Mouse (Mus musculus) 3T3-L1 (cell line): ENCODE measurements around the gene Stk40.

ENCODE experiments used
- DNase-seq: peaks from one replicate; pipeline ENCODE4 v3.0.0-alpha.2; 2015; ENCODE audit warnings: low read depth, low spot score

The Stk40 gene

DNA sequence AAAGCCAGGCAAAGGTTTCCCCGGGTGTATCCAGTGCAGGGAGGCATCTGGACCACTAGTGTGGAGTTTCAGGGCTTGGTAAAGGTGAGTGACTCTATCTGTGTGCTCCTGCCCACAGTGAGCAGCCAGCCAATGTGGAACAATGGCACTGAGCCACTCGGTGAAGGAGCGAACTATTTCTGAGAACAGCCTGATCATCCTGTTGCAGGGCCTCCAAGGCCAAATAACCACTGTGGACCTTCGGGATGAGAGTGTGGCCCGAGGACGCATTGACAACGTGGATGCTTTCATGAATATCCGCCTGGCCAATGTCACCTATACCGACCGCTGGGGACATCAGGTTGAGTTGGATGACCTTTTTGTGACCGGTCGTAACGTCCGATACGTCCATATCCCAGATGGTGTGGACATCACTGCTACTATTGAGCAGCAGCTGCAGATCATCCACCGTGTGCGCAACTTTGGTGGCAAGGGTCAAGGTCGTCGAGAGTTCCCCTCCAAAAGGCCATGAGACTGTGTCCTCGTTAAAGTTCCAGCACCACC, 6.0 kb upstream of the Stk40 start:
- no peak for DNase-seq

DNA sequence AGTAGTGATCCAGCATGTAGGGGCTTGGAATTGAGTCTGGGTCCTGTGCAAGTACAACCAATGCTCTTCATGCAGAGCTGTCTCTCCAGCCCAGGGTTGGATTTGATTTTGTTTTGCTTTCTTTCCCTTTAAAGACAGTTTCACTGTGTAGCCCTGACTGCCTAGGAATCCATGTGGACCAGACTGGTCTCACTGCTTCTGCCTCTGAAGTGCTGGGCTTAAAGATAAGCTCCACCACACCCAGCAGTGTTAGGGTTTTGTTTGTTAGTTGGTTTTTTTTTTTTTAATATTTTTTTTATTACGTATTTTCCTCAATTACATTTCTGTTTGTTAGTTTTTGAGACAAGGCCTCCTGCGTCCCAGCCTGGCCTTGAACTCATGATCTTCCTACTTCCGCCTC, 4.4 kb upstream of the Stk40 start:
- DNase-seq = no peak

DNA sequence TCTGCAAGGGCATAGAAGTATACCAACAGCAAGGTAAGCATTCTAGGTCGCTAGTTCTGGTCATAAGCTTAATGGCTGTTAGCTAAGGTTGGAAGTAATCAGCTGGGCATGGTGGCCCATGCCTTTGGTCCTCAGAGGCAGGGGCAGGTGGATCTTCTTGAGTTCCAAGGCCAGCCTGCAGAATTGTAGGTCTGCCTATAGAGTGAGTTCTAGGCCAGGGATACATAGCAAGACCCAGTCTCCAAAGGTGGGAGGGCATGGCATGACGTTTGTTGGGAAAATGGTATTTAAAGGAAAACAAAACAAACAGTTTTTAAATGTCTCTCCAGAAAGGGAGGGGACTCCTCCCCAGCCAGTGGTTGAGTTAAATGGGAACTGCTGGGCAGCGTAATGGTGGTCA, 3.0 kb upstream of the Stk40 start:
- no peak for DNase-seq

DNA sequence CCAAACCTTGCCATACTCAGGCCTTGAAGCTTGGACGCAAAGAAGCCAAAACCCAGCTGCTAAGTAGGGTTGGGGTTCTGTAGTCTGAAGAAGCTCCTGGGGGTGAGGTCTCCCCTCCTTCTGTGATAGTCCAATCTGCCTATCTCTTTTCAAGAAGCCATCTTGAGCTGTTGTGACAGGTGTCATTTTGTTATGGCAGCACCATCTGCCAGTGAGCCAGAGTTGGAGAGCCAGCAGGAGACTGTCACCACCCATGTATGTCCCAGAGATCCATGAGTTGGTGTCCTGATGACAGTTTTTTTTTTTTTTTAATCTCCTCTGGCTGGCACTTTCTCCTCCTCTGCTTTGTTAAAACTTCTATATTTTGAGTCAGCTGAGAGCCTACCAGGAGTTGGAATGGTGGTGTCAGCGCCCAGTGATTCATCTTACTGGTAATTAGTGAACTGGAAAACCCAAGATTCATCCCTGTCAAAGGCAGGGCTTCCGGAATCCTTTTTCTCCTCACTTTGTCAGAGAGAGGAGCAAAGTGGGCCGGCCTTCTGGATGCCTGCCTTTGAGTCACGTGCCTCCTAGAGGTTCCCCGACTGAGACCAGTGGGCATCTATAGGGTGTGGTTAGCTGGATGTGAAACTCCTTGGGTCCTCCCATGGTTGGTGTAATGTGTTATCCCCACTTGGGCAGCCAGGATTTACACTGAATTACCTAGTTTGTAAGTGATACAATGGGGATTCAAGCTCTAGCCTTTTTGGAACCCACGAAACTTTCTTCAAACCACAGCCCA, 1.5 kb upstream of the Stk40 start:
- peak; percentile 97 for DNase-seq

- peak; percentile 99 for DNase-seq
Observed at GRCm38 (mm10) chr4:126103057-126103581, 638 bp upstream of the Stk40 start.

DNA sequence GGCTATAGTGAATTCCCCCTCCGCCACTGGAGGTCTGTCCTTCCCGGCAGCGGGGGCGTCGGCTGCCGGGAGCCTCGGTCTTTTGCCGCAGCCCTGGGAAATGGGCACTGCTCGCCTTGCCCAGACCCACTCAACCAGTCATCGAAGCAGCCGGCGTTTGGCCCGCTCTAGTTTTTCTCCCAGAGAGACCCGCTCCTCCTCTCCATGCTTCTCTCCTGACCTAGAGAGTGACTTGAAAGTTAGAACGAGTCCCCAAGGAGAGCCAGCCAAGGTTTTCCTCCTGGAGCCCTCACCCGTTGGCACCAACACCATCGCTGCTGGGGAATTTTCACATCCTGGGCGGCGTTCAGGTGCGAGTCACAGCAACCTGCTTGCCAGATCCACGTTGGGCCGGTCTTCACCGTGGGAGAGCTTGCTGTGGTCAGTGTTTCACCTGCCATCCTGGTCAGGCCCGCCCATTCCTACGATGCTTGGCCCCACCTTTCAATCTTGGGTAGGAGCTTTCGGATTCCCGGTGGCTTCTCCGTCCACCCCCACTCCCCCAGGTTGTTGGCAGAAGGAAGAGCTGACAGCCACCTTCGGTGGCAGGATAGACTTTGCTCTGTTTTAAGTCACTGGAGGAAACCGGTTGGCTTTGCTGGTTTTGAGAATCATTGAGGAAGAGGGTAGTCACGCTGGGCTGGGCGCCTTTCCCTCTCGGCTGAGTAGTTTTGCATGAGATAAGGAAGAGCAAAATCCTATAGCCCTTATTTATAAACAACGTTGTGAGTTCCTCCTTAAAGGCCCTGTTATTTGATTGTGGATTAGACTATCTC, 711 bp downstream of the Stk40 start:
- DNase-seq = peak; percentile 44

- peak; percentile 23 for DNase-seq
Observed at GRCm38 (mm10) chr4:126105131-126105783, 1.5 kb downstream of the Stk40 start.

- no peak for DNase-seq
Observed at GRCm38 (mm10) chr4:126108061-126108740, 4.4 kb downstream of the Stk40 start.

DNA sequence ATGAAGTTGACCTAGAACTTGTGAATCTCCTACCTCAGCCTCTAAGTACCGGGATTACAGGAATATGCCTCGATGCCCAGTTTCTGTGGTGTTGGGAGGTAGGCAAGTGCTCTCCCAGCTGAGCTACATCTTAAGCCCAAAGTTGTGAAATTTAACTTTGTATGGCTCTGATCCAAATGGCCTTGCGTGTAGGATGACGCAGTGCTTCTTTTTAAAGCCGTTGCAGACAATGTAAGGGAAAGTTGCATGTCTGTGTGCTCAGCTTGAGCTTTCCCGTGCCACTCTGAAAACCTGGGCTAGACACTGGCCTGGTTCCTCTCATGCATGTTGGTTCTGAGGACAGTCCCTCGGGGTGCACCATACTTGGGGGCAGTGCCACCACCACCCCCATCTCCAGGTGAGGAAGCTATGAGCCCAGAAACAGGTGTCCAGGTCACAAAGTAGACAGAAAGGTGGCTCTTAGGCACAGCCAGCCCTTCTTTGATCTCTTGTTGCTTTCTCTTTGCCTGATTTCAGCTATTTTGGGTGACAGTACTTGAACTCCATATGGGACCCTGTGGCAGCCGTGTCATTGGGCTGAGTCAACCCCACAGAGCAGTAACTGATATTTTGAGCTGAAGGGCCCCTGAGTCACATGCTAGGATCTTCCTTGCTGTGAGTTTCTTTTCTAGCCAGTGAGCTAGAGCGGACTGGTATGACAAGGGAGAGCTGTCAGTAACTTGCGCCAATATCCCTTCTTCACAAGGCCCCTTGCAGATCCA, 6.0 kb downstream of the Stk40 start:
- DNase-seq = peak; percentile 66

DNA sequence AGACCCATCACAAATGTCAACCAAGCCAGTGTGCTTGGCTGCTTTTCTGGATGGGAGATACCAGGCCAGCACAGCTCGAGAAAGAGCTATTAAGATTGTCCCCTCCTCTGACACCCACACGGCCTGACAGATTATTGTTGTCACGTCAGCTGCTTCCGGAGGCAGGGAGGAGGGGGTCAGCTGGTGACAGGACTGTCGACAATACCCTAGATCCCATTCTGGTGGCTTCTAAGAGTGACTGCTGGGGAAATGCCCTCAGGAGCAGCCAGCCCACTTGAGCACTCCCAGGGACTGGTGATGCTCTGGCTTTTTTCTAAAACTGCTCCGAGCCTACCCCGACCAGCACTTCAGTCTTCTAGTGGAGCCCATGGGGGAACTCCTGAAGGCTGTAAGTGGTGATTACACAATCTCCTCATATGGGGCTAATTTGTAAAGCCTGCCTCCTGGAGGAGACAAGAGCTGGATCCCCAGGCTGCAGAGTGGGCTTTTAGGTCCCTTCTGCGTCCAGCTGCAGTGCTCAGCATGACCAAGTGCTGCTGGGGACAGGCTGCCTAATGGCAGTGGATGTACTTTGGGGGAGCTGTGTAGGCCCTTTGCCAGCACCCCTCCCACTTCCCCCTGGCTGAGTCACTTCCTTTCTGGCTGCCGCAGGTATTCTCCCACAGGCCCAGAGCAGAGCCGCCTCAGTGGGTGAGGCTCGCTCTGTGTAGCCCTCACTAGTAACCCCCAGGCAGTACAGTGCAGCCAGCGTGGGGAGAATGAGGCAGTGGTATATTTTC, 6.8 kb downstream of the Stk40 start:
- DNase-seq = peak; percentile 89

GRCm38 (mm10) chr4:126111153-126111549, 7.4 kb downstream of the Stk40 start:
- peak; percentile 78 for DNase-seq

DNA sequence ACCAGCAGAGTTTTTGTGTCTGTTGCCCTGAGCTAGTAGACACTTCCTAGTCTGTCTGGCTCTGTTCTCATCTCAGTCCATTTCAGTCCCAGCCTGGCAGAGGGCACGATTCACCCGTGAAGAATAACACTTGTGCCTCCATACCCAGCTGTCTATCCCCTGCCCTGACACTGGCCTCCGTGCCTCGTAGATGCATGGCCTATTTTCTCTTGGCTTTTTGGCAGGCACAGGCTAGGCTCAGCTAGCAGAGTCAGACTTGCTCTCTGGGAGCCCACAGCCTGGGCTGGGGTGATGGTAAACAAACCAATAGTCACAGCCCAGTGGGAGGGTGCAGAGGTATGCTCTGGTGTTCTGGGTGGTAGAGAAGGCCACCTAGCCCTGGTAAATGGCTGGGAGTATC, 9.5 kb downstream of the Stk40 start:
- DNase-seq = no peak

- peak; percentile 60 for DNase-seq
Observed at GRCm38 (mm10) chr4:126113943-126114342, 10.2 kb downstream of the Stk40 start.

DNA sequence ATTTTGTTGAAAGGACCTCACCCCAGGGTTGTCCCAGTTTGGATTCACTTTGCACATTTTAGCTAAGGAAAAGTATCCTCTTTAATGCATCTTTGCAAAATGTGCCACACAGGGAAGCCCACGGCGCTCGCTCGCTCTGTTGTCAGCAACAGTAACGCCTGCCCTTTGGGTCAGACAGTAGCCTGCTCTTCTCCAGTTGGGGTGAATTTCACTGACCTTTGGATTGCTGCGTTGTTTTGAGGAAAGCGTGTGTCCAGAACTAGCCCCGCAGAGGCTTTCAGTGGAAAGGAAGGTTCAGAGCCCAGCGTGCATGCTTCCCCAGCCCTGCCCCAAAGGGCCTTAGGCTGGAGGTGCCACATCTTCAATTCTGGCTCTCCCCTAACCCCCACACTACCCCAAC, 11.7 kb downstream of the Stk40 start:
- no peak for DNase-seq

- DNase-seq = no peak
Observed at GRCm38 (mm10) chr4:126115871-126116521, 12.2 kb downstream of the Stk40 start.

DNA sequence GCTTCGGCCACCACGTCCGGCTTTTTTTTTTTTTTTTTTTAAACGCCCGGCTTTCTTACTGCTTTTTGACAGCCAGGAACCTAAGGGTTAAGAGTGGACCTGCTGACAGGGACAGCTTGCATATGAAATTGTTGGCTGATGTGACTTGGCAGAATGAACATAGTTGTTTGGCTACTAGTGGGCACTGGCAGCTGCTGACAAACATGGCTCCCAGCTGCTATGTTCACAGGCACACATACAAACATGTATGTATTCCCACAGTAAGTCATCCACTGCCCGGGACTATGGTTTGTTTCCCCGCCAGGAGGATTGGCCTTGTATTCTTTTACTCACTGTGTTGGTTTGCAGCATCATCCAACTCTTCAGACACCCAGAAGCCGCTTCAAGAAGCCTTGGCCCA, 13.4 kb downstream of the Stk40 start:
- no peak for DNase-seq

GRCm38 (mm10) chr4:126118651-126119050, 14.9 kb downstream of the Stk40 start:
- no peak for DNase-seq

GRCm38 (mm10) chr4:126119051-126119450, 15.3 kb downstream of the Stk40 start:
- DNase-seq = no peak

- DNase-seq = no peak
Observed at GRCm38 (mm10) chr4:126120052-126120451, 16.3 kb downstream of the Stk40 start.
